Mouse (Mus musculus): ENCODE measurements around the gene Ppm1j. TPM values are rescaled to one million over a fixed set of nuclear protein-coding genes. Genes with fewer than 3 reads are reported as not detected.
"Not testable (repeated sequence)": the region's sequence is repeated elsewhere in the genome, so short reads cannot be mapped to it uniquely, and the experiment has no call there.

The Ppm1j gene
- total RNA-seq, 2 experiments from 2014 or later, result not detected

DNA sequence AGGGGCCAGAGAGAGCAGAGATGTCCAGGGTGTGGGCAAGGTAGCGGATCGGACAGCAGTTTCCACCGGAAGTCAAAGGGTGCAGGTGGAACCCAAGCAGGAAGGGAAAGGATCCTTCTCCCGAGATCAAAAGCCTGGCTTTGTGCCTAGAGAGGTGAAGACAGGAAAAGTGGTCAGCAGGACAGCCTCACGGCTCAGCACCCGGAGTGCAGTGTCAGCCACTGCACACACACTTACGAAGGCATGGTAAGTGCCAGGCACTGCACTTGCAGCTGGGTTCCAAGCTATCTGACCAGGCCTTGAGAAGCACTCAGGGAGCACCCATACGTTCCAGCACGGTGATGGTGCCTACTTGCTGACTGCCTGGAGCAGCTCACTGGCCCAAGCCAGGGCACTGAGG, 24.7 kb downstream of the Ppm1j start:
- no peak for ATAC-seq (replicated peaks; ENCODE audit: poor library complexity, severe bottlenecking)

DNA sequence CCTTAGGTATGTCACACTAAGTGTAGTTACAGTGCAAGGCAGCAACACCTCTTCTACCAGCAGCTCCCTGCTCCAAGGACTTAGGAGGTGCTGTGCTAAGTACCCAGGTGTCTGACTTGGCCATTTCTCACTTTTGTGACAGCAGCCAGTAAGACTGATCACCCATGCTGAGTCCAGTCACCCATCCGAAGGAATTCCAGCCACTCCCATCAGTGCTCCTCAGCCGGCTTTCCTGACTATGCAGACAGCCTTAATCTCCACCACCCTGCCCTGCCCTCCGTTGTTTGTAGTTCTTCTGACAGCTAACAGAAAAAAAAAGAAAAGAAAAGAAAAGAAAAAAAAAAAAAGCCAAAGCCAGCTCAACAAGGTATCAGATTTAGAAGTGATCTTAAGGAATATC, 30.9 kb downstream of the Ppm1j start:
- no peak for ATAC-seq (replicated peaks; ENCODE audit: poor library complexity, severe bottlenecking)

DNA sequence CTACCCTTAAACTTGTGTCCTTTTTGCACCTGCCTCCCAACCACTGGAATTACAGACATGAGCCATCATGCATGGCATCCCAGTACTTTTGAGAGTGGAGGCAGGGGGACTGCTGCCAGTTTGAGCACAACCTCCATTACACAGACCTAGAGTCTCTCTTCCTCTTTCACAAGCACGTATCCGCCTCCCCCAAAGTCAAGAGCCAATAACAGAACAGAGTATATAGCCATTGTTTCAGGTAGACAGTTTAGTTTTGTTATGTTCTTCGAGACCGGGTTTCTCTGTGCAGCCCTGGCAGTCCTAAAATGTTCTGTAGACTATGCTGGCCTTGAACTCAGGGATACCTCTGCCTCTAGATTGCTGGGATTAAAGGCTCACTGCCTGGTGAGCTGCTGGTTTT, 31.4 kb downstream of the Ppm1j start:
- peak; percentile 58 for ATAC-seq (replicated peaks; ENCODE audit: poor library complexity, severe bottlenecking)

DNA sequence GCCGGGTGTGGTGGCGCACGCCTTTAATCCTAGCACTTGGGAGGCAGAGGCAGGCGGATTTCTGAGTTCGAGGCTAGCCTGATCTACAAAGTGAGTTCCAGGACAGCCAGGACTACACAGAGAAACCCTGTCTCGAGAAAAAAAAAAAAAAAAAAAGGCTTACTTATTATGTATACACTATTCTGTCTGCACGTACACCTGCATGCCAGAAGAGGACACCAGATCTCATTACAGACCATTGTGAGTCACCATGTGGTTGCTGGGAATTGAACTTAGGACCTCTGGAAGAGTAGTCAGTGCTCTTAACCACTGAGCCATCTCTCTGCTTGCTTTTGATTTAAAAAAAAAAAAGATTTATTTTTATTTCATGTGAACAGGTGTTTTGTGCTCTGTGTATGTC, 32.4 kb downstream of the Ppm1j start:
- not testable (repeated sequence) for ATAC-seq (replicated peaks; ENCODE audit: poor library complexity, severe bottlenecking)

DNA sequence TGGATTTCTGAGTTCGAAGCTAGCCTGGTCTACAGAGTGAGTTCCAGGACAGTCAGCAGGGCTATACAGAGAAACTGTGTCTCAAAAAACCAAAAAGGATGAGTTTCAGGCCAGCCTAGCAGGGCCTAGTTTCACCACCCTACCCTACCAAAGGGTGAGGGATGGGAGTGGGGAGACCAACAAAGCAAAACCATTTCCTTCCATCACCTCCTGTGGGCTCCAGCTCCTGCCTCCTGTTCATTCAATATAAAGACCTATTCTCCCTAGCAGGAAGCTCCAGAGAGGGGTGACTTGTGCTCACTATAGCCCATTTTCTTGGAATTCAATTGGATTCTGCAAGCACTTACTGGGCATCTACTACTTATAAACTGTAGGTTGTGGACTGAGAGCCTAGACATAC, 33.9 kb downstream of the Ppm1j start:
- ATAC-seq (replicated peaks; ENCODE audit: poor library complexity, severe bottlenecking), result no peak

DNA sequence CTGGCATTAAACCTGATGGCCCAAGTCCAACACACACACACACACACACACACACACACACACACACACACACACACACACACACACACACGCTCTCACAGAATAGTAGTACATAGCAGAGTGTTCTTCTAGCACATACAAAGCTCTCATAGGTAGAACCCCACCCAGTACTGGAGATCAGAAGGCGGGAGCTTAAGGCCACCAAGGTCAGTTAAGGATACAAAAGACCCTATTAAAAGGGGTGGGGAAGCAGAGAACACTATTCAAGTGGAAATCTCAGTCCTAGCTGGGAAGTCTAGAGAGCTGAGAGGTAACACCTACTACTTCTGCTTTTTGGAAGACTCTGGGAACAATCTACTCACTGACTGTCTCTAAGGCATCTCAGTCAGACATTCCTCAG, 34.5 kb downstream of the Ppm1j start:
- no peak for ATAC-seq (replicated peaks; ENCODE audit: poor library complexity, severe bottlenecking)

DNA sequence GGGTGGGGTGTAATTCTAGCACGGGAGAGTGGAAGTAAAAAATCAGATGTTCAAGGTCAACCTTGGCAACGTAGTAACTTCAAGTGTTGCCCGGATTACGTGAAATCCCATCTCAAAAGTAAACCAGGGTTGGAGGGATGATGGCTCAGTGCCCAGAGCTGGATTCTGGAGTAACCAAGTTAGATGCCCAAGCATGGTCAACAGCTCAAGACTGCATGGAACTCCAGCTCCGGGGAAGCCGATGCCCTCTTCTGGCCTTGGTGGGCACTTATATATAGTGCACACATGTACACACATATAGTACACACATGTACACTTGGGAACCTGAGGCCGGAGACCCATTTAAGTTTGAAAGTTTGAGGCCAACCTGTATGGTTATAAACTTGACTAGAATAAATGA, 35.3 kb downstream of the Ppm1j start:
- ATAC-seq (replicated peaks; ENCODE audit: poor library complexity, severe bottlenecking), result no peak

DNA sequence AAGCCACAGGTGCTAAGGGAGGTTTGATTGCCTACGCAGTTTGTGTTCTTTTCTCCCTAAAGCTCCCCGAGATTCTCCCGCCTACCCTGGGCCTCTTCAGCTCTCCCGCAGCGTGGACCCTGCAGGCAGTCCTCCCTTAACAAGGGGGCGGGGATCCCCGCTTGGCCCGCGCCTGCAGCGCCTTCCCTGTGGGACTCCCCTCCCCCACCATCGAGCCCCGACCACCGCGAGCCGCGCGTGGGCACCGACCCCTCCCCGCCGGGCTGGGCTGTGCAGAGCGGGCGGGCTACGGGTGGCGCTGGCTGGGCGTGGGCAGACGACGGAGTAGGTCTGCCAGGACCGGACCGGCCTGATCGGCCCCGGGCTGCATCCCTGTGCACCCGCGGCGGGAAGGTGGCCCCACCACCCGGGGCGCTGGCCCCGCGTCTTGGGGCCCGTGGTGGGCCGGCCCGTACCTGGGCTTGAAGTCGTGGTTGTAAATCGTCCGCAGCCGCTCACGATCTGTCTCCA, 36.7 kb downstream of the Ppm1j start:
- peak; percentile 39 for ATAC-seq (replicated peaks; ENCODE audit: poor library complexity, severe bottlenecking)

DNA sequence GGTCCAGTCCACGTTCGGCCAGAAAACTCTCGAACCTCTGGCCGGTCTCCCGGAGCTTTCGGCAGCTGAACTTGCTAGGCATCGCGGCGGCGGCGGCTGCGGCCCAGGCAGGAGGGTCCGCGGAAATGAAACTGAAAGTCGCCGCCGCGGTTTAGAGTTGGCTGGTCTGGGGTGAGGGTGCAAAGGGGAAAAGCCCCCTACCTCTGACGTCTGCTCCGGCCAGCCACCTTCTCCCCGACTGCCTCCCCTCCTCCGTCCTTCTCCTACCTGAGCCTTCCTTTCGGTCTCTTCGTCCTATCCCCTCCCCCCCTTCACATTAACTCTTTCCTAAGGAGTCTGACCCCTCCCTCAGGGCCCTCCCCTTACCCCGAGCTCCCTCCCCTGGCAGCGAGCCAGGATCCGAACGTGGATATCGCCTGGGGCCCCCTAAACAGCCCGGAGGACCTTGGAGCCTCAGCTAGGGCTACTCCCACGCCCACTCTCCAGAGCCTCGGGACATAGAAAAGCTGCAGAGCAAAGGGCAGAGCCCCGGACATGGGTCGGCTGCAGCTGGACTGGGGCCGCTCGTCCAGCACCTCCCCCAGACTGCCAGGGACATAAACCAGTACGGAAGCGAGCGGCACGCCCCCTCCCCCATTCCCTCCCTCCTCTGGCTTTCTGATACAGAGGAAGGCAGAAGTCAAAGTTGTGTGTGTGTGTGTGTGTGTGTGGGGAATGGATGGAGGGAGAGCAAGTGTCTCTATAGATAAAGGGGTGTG, 37.3 kb downstream of the Ppm1j start, which contains the start of gene Mov10:
TSS of gene Mov10 (minus strand) at position 573 of the 758 bp plus-strand sequence.
- ATAC-seq (replicated peaks; ENCODE audit: poor library complexity, severe bottlenecking), result peak; percentile 76

DNA sequence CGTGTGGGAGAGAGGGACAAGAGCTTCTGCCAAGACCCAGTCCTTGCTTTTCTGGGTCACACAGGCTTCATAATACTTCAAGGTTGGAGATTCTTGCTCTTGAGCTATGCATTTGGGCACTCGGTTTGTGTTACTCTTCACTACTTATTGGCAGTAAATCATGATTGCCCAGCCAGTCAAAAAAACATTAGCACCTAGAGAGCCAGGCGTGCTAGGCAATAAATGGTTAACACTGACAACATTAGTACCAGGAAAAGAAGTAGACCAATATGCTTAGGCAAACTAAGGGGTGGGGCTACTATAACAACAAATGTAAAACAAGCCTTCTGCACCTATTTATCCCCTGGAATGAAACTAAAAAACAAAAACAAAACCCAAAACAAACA, 37.9 kb downstream of the Ppm1j start:
- ATAC-seq (replicated peaks; ENCODE audit: poor library complexity, severe bottlenecking), result no peak

DNA sequence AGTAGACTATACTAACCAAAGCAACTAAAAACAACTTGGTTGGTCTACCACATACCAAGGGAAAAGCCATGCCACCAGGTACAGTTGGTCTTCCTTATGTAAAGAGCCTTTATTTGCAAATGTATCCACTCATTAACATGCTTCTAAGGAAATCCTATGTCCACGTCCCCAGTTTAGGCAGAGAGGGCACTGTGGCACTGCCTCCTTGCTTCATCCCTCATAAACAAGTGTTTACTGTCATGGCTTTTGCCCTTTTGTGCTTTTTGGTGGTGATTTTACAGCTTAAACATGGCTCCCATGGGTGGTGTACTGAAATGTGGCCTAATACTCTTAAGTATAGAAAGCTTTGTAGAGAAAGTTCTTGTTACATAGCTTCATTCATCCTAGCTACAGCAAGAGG, 39.6 kb downstream of the Ppm1j start:
- ATAC-seq (replicated peaks; ENCODE audit: poor library complexity, severe bottlenecking), result no peak

DNA sequence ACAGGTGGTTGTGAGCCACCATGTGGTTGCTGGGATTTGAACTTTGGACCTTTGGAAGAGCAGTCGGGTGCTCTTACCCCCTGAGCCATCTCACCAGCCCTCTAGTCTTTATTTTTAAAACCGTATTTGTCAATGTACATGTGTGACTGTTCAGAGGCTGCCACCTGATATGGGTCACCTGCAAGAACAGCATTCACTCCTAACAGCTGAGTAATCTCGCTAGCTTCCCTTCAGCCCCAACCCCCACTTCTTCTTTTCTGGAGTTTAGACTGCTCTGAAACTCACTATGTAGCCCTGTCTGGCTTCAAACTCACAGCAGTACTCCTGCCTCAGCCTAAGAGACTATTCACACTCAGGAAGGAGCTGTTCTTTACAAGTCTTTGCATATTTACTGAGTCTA, 41.6 kb downstream of the Ppm1j start:
- ATAC-seq (replicated peaks; ENCODE audit: poor library complexity, severe bottlenecking), result no peak

Other genes starting within 250 kb of the Ppm1j start
- gene Slc16a1, start 142.4 kb upstream of the Ppm1j start, total RNA-seq (2014; fragmentation: Nextera tagmentation), result 36.4 and 42.5 TPM in 2 replicates
- gene Slc16a1, start 142.4 kb upstream of the Ppm1j start, total RNA-seq (2017), result 85.3 and 88.6 TPM in 2 replicates
- gene Fam19a3, start 784 bp downstream of the Ppm1j start, total RNA-seq (2014; fragmentation: Nextera tagmentation), result not detected in 2 replicates
- gene Fam19a3, start 784 bp downstream of the Ppm1j start, total RNA-seq (2017), result not detected in 2 replicates
- gene Rhoc, start 7.3 kb downstream of the Ppm1j start, total RNA-seq (2014; fragmentation: Nextera tagmentation), result not detected in 2 replicates
- not detected in 2 replicates for gene Rhoc, start 7.3 kb downstream of the Ppm1j start, total RNA-seq (2017)
- 12.2 and 13.9 TPM in 2 replicates for gene Mov10, start 37.5 kb downstream of the Ppm1j start, total RNA-seq (2014; fragmentation: Nextera tagmentation)
- 2.4 TPM in 2 replicates for gene Mov10, start 37.5 kb downstream of the Ppm1j start, total RNA-seq (2017)
- 19.7 and 27.5 TPM in 2 replicates for gene St7l, start 82.9 kb downstream of the Ppm1j start, total RNA-seq (2014; fragmentation: Nextera tagmentation)
- 18.4 and 30.3 TPM in 2 replicates for gene St7l, start 82.9 kb downstream of the Ppm1j start, total RNA-seq (2017)
- gene Capza1, start 83.4 kb downstream of the Ppm1j start, total RNA-seq (2014; fragmentation: Nextera tagmentation), result 194 and 247 TPM in 2 replicates
- gene Capza1, start 83.4 kb downstream of the Ppm1j start, total RNA-seq (2017), result 262 and 322 TPM in 2 replicates
- not detected in 2 replicates for gene Wnt2b, start 180.9 kb downstream of the Ppm1j start, total RNA-seq (2014; fragmentation: Nextera tagmentation)
- not detected in 2 replicates for gene Wnt2b, start 180.9 kb downstream of the Ppm1j start, total RNA-seq (2017)

Measured in granulocyte monocyte progenitor cell, adult 5-6 weeks (primary cell).